Mouse (Mus musculus): ENCODE measurements around the gene Jph3. TPM values are rescaled to one million over a fixed set of nuclear protein-coding genes. Genes with fewer than 3 reads are reported as not detected.

Gene Jph3
- polyA plus RNA-seq, 1 experiment from 2014 or later = 84.2 TPM

- no peaks in the 10 kb centered on the region for H3K27me3 ChIP-seq (ENCODE audit: control insufficient read depth, insufficient read depth, low read length)
- H3K9me3 ChIP-seq (ENCODE audit: control insufficient read depth, low read length) = no peaks in the 10 kb centered on the region
- 0 out of 2 replicates have a peak overlapping the region, but pooled peaks have one; percentile 16 for H3K9ac ChIP-seq (replicated peaks; ENCODE audit: low read depth, low read length)
- peak; percentile 58 for ATAC-seq (ENCODE audit: low read depth)
- peak overlapping the region; percentile 67 for H3K27ac ChIP-seq (ENCODE audit: low read depth, low read length)
- H3K4me2 ChIP-seq (ENCODE audit: low read depth, low read length) = peak overlapping the region; percentile 36; the same call in 1 of the 2 replicates
- no peak overlapping the region for H3K4me3 ChIP-seq (ENCODE audit: low read depth, low read length)
- H3K36me3 ChIP-seq (ENCODE audit: control insufficient read depth, insufficient read depth, low read length) = no peaks in the 10 kb centered on the region
- H3K4me1 ChIP-seq (ENCODE audit: control insufficient read depth, insufficient read depth, low read length) = peaks cover 10% of the 10 kb centered on the region; the same call in 1 of the 2 replicates
- 2% methylated on average over 17 of the region's 17 CpGs for WGBS
These were observed 31.4 kb upstream of the Jph3 start for GRCm38 (mm10) chr8:121697735-121698614.

GRCm38 (mm10) chr8:121698615-121699101 is 30.8 kb upstream of the Jph3 start:
- Histone ChIP-seq H3K27me3 (ENCODE audit: control insufficient read depth, insufficient read depth, low read length) (no peaks in the 10 kb centered on the region), H3K36me3 (ENCODE audit: control insufficient read depth, insufficient read depth, low read length) (no peaks in the 10 kb centered on the region), H3K4me1 (ENCODE audit: control insufficient read depth, insufficient read depth, low read length) (peaks cover 10% of the 10 kb centered on the region; the same call in 1 of the 2 replicates), H3K27ac (ENCODE audit: low read depth, low read length) (peak overlapping the region; percentile 67), H3K9ac (replicated peaks; ENCODE audit: low read depth, low read length) (0 out of 2 replicates have a peak overlapping the region, but pooled peaks have one; percentile 16), H3K9me3 (ENCODE audit: control insufficient read depth, low read length) (no peaks in the 10 kb centered on the region), H3K4me2 (ENCODE audit: low read depth, low read length) (peak overlapping the region; percentile 36; the same call in 1 of the 2 replicates), H3K4me3 (ENCODE audit: low read depth, low read length) (no peak overlapping the region)
- peak; percentile 29; the same call in 1 of the 2 replicates for ATAC-seq (ENCODE audit: low read depth)
- WGBS = 8% methylated on average over 9 of the region's 9 CpGs

- no peak overlapping the region for H3K27ac ChIP-seq (ENCODE audit: low read depth, low read length)
These were observed 29.5 kb upstream of the Jph3 start for GRCm38 (mm10) chr8:121699936-121700335.

GRCm38 (mm10) chr8:121705174-121705573 is 24.2 kb upstream of the Jph3 start:
- Histone ChIP-seq H3K4me1 (ENCODE audit: control insufficient read depth, insufficient read depth, low read length) (no peaks in the 10 kb centered on the region), H3K9ac (replicated peaks; ENCODE audit: low read depth, low read length) (no peak overlapping the region), H3K27ac (ENCODE audit: low read depth, low read length) (no peak overlapping the region), H3K4me2 (ENCODE audit: low read depth, low read length) (no peak overlapping the region), H3K27me3 (ENCODE audit: control insufficient read depth, insufficient read depth, low read length) (no peaks in the 10 kb centered on the region), H3K36me3 (ENCODE audit: control insufficient read depth, insufficient read depth, low read length) (no peaks in the 10 kb centered on the region), H3K4me3 (ENCODE audit: low read depth, low read length) (no peak overlapping the region), H3K9me3 (ENCODE audit: control insufficient read depth, low read length) (no peaks in the 10 kb centered on the region)
- ATAC-seq (ENCODE audit: low read depth) = no peak
- 80% methylated on average over 3 of the region's 3 CpGs for WGBS

More at GRCm38 (mm10) chr8:121699936-121700335, 29.5 kb upstream of the Jph3 start:
- H3K4me1 ChIP-seq (ENCODE audit: control insufficient read depth, insufficient read depth, low read length) = peaks cover 10% of the 10 kb centered on the region; the same call in 1 of the 2 replicates
- no peak for ATAC-seq (ENCODE audit: low read depth)
- H3K36me3 ChIP-seq (ENCODE audit: control insufficient read depth, insufficient read depth, low read length) = no peaks in the 10 kb centered on the region
- no peak overlapping the region for H3K4me3 ChIP-seq (ENCODE audit: low read depth, low read length)
- WGBS = 89% methylated on average over 2 of the region's 2 CpGs
- no peak overlapping the region for H3K9ac ChIP-seq (replicated peaks; ENCODE audit: low read depth, low read length)
- no peaks in the 10 kb centered on the region for H3K9me3 ChIP-seq (ENCODE audit: control insufficient read depth, low read length)
- H3K27me3 ChIP-seq (ENCODE audit: control insufficient read depth, insufficient read depth, low read length) = no peaks in the 10 kb centered on the region
- H3K4me2 ChIP-seq (ENCODE audit: low read depth, low read length) = no peak overlapping the region

GRCm38 (mm10) chr8:121706956-121707355 is 22.5 kb upstream of the Jph3 start:
- WGBS = 83% methylated on average over 11 of the region's 11 CpGs
- no peak for ATAC-seq (ENCODE audit: low read depth)
- Histone ChIP-seq H3K4me2 (ENCODE audit: low read depth, low read length) (no peak overlapping the region), H3K27me3 (ENCODE audit: control insufficient read depth, insufficient read depth, low read length) (no peaks in the 10 kb centered on the region), H3K9me3 (ENCODE audit: control insufficient read depth, low read length) (no peaks in the 10 kb centered on the region), H3K27ac (ENCODE audit: low read depth, low read length) (no peak overlapping the region), H3K4me3 (ENCODE audit: low read depth, low read length) (no peak overlapping the region), H3K36me3 (ENCODE audit: control insufficient read depth, insufficient read depth, low read length) (no peaks in the 10 kb centered on the region), H3K4me1 (ENCODE audit: control insufficient read depth, insufficient read depth, low read length) (no peaks in the 10 kb centered on the region), H3K9ac (replicated peaks; ENCODE audit: low read depth, low read length) (no peak overlapping the region)

GRCm38 (mm10) chr8:121708406-121708805 is 21.0 kb upstream of the Jph3 start:
- Histone ChIP-seq H3K27me3 (ENCODE audit: control insufficient read depth, insufficient read depth, low read length) (no peaks in the 10 kb centered on the region), H3K27ac (ENCODE audit: low read depth, low read length) (no peak overlapping the region), H3K4me3 (ENCODE audit: low read depth, low read length) (no peak overlapping the region), H3K4me1 (ENCODE audit: control insufficient read depth, insufficient read depth, low read length) (no peaks in the 10 kb centered on the region), H3K9me3 (ENCODE audit: control insufficient read depth, low read length) (no peaks in the 10 kb centered on the region), H3K4me2 (ENCODE audit: low read depth, low read length) (no peak overlapping the region), H3K36me3 (ENCODE audit: control insufficient read depth, insufficient read depth, low read length) (no peaks in the 10 kb centered on the region), H3K9ac (replicated peaks; ENCODE audit: low read depth, low read length) (no peak overlapping the region)
- 72% methylated on average over 6 of the region's 6 CpGs for WGBS
- ATAC-seq (ENCODE audit: low read depth) = no peak

- no peaks in the 10 kb centered on the region for H3K27me3 ChIP-seq (ENCODE audit: control insufficient read depth, insufficient read depth, low read length)
- no peaks in the 10 kb centered on the region for H3K9me3 ChIP-seq (ENCODE audit: control insufficient read depth, low read length)
- no peak overlapping the region for H3K4me3 ChIP-seq (ENCODE audit: low read depth, low read length)
- H3K27ac ChIP-seq (ENCODE audit: low read depth, low read length) = no peak overlapping the region
- no peaks in the 10 kb centered on the region for H3K36me3 ChIP-seq (ENCODE audit: control insufficient read depth, insufficient read depth, low read length)
- no peaks in the 10 kb centered on the region for H3K4me1 ChIP-seq (ENCODE audit: control insufficient read depth, insufficient read depth, low read length)
- ATAC-seq (ENCODE audit: low read depth) = peak; percentile 70; the same call in 1 of the 2 replicates
- 48% methylated on average over 14 of the region's 14 CpGs for WGBS
- H3K4me2 ChIP-seq (ENCODE audit: low read depth, low read length) = peak overlapping the region; percentile 12; the same call in 1 of the 2 replicates
- no peak overlapping the region for H3K9ac ChIP-seq (replicated peaks; ENCODE audit: low read depth, low read length)
These were observed 11.9 kb upstream of the Jph3 start for GRCm38 (mm10) chr8:121717502-121717901.

GRCm38 (mm10) chr8:121717982-121718425 is 11.4 kb upstream of the Jph3 start:
- Histone ChIP-seq H3K27ac (ENCODE audit: low read depth, low read length) (no peak overlapping the region), H3K4me1 (ENCODE audit: control insufficient read depth, insufficient read depth, low read length) (no peaks in the 10 kb centered on the region), H3K36me3 (ENCODE audit: control insufficient read depth, insufficient read depth, low read length) (no peaks in the 10 kb centered on the region), H3K9me3 (ENCODE audit: control insufficient read depth, low read length) (no peaks in the 10 kb centered on the region), H3K9ac (replicated peaks; ENCODE audit: low read depth, low read length) (no peak overlapping the region), H3K4me2 (ENCODE audit: low read depth, low read length) (peak overlapping the region; percentile 12; the same call in 1 of the 2 replicates), H3K4me3 (ENCODE audit: low read depth, low read length) (no peak overlapping the region), H3K27me3 (ENCODE audit: control insufficient read depth, insufficient read depth, low read length) (no peaks in the 10 kb centered on the region)
- 30% methylated on average over 12 of the region's 12 CpGs for WGBS
- ATAC-seq (ENCODE audit: low read depth) = peak; percentile 92

- H3K4me3 ChIP-seq (ENCODE audit: low read depth, low read length) = no peak overlapping the region
- H3K36me3 ChIP-seq (ENCODE audit: control insufficient read depth, insufficient read depth, low read length) = no peaks in the 10 kb centered on the region
- WGBS = 59% methylated on average over 6 of the region's 6 CpGs
- H3K27ac ChIP-seq (ENCODE audit: low read depth, low read length) = no peak overlapping the region
- no peak overlapping the region for H3K4me2 ChIP-seq (ENCODE audit: low read depth, low read length)
- no peaks in the 10 kb centered on the region for H3K4me1 ChIP-seq (ENCODE audit: control insufficient read depth, insufficient read depth, low read length)
- H3K9me3 ChIP-seq (ENCODE audit: control insufficient read depth, low read length) = no peaks in the 10 kb centered on the region
- H3K9ac ChIP-seq (replicated peaks; ENCODE audit: low read depth, low read length) = no peak overlapping the region
- H3K27me3 ChIP-seq (ENCODE audit: control insufficient read depth, insufficient read depth, low read length) = no peaks in the 10 kb centered on the region
- no peak for ATAC-seq (ENCODE audit: low read depth)
These were observed 10.5 kb upstream of the Jph3 start for GRCm38 (mm10) chr8:121718925-121719324.

Data from neural tube, embryonic 14.5 days (tissue).